Mouse (Mus musculus): ENCODE results near the gene Rnf213.

The Rnf213 gene

DNA sequence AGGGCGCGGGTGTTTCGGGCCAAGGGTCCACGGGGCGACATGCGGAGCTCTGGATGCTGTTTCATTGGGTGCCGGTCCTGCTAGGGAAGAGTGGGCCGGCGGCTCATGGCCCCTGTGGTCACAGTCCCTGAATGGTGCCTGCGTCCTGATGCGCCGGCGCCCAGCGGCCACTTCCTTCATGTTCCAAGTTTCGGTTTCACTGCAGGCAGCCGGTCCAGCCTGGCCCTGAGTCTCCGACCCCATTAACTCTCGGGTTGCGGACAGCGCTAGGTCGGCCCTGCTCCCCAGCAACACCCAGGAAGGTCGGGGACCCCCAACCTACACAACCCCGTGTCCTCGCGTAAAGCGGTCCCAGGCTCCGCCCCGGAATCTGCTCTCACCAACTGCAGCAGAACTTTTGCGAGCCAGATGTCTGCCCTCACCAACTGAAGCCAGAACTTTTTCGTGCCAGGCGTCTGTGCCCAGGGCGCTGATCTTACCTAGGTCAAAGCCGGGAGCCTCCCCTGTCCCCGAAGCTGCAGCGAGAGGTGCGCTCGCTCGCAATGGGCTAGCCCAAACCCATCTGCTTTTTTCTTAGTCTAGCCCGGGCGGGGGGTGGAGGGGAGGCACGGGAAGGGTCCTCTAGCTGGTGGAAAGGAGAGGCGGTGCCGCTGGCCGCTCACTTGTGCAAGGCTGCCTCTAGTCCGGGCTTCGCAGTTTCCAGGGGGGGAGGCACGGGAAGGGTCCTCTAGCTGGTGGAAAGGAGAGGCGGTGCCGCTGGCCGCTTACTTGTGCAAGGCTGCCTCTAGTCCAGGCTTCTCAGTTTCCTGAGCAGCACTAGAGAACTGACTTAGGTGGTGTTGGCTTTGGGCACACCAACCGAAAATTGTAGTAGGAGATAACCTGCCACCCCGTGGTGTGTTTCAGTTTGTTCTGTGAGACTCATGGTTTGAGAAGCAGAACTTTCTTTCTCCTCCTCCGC, 2.3 kb upstream of the Rnf213 start:
- peak; percentile 40 for DNase-seq (ENCODE audit: low read depth, low spot score)

DNA sequence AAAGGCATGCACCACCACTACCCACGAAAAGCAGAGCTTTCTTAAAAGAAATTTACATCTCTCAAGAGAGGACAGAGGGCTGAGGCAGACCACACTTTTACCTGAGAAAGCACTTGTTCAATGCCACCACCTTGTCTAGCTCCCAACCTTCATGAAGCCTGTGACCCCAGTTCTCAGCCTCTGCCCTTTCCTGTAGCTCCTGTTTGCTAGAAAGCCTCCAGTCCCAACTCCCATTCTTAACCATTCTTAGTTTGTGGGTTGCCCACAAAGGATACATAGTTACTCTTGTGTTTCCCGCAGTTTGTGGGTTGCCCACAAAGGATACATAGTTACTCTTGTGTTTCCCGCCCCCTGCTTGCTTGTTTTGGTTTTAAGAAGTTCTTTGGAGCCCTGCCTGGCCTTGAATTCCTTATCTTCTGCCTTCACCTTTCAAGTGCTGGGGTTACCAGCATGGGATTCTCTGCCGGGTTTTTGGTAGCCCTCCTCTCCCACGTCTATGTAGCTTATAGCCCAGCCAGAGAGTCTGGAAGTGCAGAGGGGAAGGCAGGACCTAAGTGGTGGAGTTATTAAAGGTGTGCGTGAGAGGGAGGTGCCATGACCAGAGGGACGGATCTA, 1.4 kb upstream of the Rnf213 start:
- DNase-seq (ENCODE audit: low read depth, low spot score) = no peak

DNA sequence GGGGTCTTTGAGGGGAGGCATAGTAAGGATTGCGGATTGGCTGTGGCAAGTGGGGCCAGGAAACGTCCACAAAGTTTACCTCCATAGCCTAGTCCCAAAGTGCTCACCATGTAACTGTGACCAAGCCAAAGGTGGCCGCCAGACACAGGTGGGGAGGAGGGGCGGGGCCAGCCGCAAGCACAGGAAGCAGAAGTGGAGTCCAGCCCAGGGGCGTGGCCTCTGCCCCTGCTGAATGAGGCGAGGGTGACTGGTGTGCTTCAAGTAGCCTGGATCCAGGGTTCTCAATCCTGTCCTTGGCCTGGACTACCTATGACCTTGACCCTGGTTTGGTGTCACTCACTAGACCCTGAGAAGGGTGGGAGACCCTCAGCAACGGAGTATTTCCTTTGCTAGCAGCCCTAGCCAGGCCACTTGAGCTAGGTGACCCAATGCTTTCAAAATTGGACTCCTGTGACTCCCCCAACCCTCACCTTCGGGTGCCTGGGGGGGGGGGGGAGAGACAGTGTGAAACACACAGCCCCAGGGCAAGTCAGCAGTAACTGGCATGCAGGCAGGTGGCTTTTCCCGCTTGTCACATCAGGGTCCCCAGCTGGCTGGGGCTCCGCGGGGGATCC, 792 bp upstream of the Rnf213 start:
- peak; percentile 5 for DNase-seq (ENCODE audit: low read depth, low spot score)

DNA sequence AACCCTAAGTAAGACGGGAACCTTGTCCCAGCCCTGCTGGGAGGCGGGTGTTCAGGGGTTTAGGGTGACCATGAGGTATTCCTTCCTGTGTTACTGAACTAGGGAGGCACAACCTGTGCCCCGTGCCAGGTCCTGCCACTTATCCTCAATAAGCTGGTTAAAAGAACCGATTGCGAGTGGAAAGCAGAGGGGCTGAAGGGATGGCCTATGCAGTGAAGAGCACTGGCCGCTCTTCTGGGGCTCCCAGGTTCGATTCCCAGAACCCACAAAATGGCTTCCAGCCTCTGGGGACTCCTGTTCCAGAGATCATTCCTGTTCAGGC, 544 bp downstream of the Rnf213 start:
- DNase-seq (ENCODE audit: low read depth, low spot score) = no peak

DNA sequence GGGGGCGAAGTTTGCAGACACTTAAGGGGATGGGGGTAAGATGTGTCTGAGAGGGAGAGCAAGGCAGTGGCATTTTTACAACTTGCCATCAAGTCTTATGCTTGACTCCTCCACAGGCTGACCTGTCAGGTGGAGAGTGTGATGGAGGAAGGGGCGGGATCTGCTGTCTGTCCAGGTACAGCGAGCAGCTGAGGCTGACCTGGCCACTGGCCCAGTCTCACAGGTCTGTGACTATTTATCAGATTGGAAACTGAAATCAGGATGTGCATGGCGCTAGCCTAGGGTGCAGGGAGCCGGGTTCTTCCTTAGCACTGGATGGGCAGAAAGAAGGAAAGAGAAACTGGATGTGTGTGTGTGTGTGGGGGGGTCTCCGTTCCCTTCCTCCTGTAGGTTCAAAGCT, 1.3 kb downstream of the Rnf213 start:
- DNase-seq (ENCODE audit: low read depth, low spot score) = no peak

DNA sequence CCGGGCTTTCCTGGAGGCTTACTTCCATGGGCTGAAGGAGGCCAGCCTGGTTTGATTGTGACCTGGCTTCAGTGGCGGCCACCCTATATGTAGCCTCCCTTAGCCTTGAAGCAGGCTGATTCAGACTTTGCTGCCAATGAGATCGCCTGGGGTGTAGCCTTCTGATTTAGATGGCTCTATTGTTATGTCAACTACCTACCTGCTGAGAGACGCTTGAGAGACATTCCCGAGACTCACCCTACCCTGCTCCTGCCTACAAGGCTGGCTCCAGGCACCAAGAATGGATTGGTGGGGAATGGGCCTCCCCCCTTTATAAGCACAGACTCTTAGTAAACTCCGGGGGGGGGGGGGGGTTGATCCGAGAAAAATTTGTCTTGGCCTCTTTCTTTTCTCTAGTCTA, 2.5 kb downstream of the Rnf213 start:
- no peak for DNase-seq (ENCODE audit: low read depth, low spot score)

DNA sequence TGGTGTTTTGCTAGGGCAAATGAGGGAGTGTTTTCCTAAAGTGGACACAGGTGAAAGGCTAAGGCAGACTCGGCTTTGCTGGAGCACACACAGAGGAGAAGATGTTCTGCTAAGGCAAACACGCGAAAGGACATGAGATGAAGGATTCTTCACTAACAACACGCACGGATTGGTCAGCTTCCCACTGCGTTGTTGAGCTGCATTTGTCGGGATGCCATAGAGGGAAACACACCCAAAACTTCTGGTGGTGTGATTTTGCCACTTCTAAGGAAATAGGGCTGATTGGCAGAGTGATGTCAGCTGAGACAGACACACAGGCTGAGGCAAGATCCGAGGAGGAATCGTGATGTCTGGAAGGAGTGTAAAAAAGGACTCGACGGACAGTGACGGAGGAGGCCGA, 3.0 kb downstream of the Rnf213 start:
- no peak for DNase-seq (ENCODE audit: low read depth, low spot score)

DNA sequence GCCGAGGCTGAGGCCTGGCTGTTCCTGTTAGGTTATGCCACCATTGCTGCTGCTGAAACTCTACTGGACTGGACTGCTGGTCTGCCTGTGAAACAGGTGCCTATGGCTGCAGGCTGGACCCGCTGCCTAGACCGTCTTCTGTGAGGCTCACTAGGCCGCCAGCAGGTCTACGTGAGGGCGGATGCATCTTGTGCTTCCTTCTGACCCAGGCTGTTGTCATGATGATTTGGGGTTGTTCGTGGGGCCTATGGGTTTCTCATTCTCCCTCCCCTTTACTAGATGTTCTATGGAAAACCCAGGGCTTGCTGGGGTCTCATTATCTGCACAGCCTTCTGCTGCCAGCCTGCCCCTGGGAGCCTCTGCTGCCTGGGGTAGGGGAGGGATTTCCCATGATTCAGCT, 3.6 kb downstream of the Rnf213 start:
- DNase-seq (ENCODE audit: low read depth, low spot score) = no peak

DNA sequence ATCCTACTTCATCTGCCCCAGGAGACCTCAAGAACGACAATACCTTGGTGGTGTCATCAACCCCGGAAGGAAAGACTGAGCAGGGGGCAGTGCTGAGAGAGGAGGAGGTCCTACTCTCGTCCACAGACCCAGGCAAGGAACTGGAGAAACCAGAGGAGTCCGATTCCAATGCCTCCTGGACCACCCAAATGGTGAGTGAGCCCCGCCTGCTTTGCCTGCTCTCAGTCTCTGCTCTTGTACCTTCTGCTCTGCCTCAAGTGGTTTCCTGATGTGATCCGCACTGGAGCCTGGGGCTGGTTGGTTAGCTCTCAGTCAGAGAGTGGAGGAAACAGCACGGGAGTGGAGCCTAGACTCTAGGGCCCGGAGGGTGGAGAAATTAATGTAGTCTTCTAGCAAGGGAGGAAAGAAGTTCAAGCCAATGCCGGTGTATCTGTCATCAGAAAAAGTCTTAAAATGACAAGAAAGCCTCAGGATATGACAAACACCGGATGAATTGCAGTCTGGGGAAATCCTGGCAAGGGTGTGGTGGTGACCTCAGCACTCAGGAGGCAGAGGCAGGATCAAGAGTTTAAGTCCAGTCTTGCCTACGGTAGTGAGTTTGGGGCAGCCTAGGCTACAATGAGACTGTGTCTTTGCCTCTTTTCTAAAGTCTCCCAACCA, 9.7 kb downstream of the Rnf213 start:
- DNase-seq (ENCODE audit: low read depth, low spot score) = no peak

DNA sequence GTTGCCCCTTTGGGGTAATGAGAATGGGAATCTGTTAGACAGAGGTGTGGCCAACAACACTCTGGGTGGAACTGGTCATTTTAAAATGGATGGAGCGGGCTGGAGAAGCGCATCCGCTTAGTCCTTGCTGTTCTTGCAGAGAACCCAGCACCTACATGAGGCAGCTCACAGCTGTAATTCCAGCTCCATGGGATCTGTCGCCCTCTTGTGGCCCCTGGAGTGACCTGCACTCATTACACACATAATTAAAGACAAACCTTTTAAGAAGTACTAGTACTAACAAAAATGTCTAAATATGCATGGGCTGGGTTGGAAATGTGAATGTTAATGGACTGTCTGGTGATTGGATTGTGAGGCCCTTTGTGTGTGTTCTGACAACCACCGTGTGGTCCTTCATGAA, 11.7 kb downstream of the Rnf213 start:
- peak; percentile 32 for DNase-seq (ENCODE audit: low read depth, low spot score)

DNA sequence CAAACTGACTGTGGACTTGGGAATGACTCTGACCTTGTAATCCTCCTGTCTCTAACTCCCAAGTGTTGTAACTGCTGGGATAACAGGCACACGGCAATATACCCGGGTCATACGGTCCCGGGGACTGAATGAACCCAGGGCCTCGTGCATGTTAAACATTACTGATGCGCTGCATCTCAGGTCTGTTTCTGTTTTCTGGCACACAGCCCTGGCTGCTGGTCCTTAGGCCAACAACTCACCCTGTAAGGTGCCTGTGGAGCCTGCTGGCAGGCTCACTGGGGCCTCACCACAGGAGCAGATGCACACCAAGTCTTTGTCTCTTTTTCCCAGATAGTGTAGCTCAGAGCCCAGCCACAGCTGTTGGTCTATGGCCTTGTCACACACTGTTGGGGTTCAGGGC, 14.5 kb downstream of the Rnf213 start:
- DNase-seq (ENCODE audit: low read depth, low spot score) = no peak

DNA sequence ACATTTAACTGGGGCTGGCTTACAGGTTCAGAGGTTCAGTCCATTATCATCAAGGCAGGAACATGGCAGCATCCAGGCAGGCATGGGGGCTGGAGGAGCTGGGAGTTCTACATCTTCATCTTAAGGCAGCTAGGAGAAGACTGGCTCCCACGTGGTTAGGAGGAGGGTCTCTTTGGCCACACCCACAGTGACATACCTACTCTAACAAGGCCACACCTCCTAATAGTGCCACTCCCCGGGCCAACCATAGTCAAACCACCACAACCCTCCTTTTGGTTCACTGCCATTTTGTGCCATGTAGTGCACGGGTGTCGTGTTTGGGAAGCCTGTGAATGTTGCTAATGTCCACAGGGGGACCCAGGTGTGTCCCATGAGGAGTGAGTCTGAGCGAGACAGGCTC, 15.1 kb downstream of the Rnf213 start:
- DNase-seq (ENCODE audit: low read depth, low spot score) = no peak

DNA sequence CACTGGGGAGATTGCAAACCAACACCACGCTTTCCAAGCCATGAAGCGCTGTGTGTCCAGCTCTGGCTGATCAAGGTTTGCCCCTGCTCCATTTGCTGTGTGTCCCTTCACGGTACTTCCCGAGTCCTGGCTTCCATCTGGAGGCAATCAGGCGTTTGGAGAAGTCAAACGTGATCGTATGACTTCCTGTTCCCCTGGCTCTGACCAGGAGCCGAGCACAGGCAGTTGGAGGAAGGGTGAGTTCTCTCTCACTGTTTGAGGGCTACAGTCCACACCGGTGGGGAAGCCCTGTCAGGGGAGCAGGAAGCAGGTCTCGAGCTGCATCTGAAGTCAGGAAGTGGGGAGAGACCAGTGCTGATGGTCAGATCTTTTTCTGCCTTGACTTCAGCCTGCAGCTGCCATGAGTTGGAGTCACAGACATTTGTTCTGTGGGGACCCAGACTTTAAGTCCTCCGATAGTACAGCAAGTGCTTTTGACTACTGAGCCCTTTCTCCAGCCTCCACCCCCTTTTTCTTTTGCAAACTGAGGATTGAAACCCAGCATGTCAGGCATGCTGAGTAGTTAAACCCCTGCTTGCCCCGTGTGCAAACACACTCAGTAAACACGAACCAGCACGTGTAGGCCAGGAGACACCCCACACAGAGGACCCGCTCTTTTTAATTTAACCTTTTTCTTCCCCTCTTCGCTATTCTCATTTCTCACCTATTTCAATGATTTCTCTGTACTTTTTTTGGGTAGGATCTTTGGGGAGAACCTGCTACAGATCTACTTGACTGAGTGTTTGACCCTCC, 26.6 kb downstream of the Rnf213 start:
- no peak for DNase-seq (ENCODE audit: low read depth, low spot score)

DNA sequence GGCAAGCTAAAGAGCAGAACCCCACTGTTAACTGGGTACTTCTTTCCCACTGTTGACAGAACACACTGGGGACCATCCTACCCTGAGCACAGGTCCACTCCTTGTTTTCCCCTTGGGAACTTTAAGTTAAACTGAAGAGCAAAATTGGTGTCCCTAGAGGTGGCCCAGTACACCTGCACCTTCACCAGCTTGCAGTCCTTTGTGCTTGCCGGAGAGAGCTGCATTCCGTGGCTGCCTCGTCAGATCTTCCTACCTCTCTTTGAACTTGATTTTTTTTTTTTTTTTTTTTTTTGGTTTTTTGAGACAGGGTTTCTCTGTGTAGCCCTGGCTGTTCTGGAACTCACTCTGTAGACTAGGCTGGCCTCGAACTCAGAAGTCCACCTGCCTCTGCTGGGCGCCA, 27.5 kb downstream of the Rnf213 start:
- DNase-seq (ENCODE audit: low read depth, low spot score) = no peak

DNA sequence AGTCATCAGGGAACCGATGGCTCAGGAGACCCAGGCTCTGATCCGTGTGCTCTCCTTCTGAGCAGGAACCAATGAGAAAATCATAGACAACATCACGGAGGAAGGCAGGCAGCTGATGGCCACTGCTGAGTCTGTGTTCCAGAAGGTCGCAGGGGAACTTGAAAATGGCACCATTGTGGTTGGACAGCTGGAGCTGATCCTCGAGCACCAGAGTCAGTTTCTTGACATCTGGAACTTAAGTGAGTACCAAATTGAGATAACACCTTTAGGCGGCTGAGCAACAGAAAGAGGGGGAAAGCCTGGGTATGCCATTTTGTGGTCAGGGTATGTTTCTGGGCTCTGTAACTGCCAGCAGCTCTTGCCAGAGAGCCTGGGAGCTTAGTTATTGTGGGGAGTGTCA, 34.5 kb downstream of the Rnf213 start:
- no peak for DNase-seq (ENCODE audit: low read depth, low spot score)

DNA sequence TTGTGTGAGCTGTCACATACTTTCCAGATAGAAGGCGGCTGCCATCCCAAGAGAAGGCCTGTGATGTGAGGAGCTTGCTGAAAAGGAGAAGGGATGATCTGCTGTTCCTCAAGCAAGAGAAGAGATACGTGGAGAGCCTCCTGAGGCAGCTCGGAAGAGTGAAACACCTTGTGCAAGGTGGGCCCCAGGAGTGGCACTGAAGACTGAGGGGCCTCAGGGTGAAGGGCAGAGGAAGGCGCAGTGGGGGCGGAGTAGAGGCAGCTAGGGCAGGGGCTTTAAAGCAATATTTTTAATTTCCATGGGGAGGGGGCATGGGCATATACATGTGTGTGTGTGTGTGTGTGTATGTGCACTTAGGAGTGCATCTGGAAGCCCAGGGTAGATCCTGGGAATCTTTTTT, 35.1 kb downstream of the Rnf213 start:
- no peak for DNase-seq (ENCODE audit: low read depth, low spot score)

DNA sequence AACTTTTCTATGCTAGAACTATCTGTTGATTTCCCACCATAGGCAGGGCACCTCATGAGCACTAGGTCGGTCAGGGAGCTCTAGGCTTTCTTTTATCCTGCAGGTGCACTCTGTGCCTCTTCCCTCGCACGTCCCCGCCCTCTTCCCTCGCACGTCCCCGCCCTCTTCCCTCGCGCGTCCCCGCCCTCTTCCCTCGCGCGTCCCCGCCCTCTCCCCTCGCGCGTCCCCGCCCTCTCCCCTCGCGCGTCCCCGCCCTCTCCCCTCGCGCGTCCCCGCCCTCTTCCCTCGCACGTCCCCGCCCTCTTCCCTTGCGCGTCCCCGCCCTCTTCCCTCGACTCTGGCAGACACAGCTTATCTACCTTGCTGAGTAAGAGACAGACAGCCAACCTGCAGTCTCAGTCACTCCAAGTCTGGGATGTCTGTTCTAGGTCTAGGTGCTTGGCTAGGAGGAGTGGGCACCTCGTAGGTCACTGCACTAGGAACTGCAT, 35.8 kb downstream of the Rnf213 start:
- DNase-seq (ENCODE audit: low read depth, low spot score) = peak; percentile 61

DNA sequence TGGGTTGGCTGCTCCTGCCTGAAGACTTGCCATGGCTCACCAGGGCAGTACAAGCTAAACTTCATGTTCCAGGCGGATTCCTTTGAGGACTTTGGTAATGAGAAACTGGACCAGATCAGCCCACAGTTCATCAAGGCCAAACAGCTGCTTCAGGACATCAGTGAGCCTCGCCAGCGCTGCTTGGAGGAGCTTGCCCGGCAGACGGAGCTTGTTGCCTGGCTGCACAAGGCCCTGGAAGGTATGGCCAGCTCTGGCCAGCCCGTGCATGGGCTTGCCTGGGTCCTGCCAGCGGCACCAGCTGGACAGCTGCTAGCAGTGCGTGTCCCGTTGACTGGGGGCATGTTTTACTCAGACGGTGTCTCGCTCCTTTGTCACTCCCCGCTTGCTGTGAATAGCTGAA, 38.6 kb downstream of the Rnf213 start:
- no peak for DNase-seq (ENCODE audit: low read depth, low spot score)

DNA sequence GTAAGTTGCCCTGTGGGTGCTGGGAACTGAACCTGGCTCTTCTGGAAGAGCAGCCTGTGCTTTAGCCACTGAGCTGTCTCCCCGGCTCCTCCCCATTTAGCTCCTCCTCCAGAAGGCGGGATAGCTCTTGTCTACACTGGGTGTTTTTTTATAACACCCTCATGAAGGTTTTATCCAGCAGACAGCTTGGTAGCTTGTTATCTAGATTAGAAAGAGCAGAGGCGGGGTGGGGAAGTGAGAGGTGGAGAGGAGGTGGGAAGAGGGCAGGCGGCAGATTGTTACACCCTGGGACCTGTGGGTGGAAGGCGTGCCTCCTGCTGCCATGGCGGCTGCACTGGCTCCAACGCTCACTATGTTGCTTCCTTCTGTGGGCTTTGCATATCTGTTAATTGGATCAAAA, 39.8 kb downstream of the Rnf213 start:
- DNase-seq (ENCODE audit: low read depth, low spot score) = peak; percentile 50

DNA sequence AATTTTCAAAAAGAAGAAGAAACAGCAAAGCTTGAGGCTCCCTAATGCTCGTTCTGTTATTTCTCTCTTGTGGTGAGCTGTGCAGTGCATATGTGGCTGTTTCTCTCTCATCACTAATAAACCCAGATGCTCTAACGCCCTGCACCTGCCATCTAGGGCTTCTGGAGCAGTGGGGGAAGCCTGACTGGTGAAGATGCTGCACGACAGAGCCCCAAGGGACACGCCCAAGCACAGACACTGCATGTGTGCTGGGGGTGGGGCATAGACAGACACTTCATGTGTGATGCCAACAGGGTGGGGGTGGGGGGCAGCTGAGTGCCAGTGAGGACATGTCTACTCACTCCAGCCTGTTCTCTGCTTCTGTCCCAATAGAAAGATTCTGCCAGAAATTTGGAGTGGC, 41.4 kb downstream of the Rnf213 start:
- no peak for DNase-seq (ENCODE audit: low read depth, low spot score)
